8 mouse cellular contexts compared by ENCODE assay signal in genomic region chr13:24521446-24522342, GRCm38 (mm10).
DNase-seq lines count a peak whose midpoint lies in the region; ATAC-seq and TF ChIP-seq lines count a peak whose summit lies in the region.

No protein-coding gene starts in this region.

- no peak for TF ChIP-seq POLR2A in lung, adult 2 months (IDR thresholded peaks at IDR 0.05; ENCODE audit: borderline replicate concordance, extremely low read depth, low read depth, low read length)

- H3K27ac ChIP-seq in lung, embryonic 14.5 days (ENCODE audit: low read depth): 0 out of 2 replicates have a peak overlapping the region, but pooled peaks have one; percentile 19
- H3K27ac ChIP-seq in midbrain, embryonic 13.5 days: no peak overlapping the region
- no peak overlapping the region for H3K27ac ChIP-seq in kidney, embryonic 16.5 days (ENCODE audit: low read length)

- H3K4me3 ChIP-seq in lung, embryonic 14.5 days (ENCODE audit: low read depth, low read length): no peak overlapping the region
- H3K4me3 ChIP-seq in lung, adult 2 months (replicated peaks; ENCODE audit: extremely low read depth, low read depth, low read length): no peak overlapping the region
- H3K4me3 ChIP-seq in midbrain, embryonic 13.5 days (replicated peaks): no peak overlapping the region
- H3K4me3 ChIP-seq in kidney, embryonic 16.5 days (ENCODE audit: low read length): no peak overlapping the region

- H3K36me3 ChIP-seq in lung, embryonic 14.5 days (ENCODE audit: insufficient read depth): no peaks in the 10 kb centered on the region
- H3K36me3 ChIP-seq in midbrain, embryonic 13.5 days: no peaks in the 10 kb centered on the region
- no peaks in the 10 kb centered on the region for H3K36me3 ChIP-seq in kidney, embryonic 16.5 days (ENCODE audit: insufficient read depth, low read length)

- no peaks in the 10 kb centered on the region for H3K27me3 ChIP-seq in lung, embryonic 14.5 days (ENCODE audit: insufficient read depth, low read length)
- no peaks in the 10 kb centered on the region for H3K27me3 ChIP-seq in midbrain, embryonic 13.5 days
- no peaks in the 10 kb centered on the region for H3K27me3 ChIP-seq in kidney, embryonic 16.5 days (ENCODE audit: insufficient read depth, low read length)

- ATAC-seq in lung, embryonic 14.5 days (ENCODE audit: insufficient read depth): peak; percentile 21; the same call in 1 of the 2 replicates
- peak; percentile 78 for ATAC-seq in midbrain, embryonic 13.5 days
- ATAC-seq in kidney, embryonic 16.5 days (ENCODE audit: low FRiP score, low TSS enrichment): no peak

- H3K9ac ChIP-seq in lung, embryonic 14.5 days: no peak overlapping the region
- no peak overlapping the region for H3K9ac ChIP-seq in midbrain, embryonic 13.5 days (replicated peaks)
- H3K9ac ChIP-seq in kidney, embryonic 16.5 days (replicated peaks; ENCODE audit: low read length): no peak overlapping the region

- DNase-seq in lung, embryonic 14.5 days: peak; percentile 89
- DNase-seq in lung, adult 2 months: no peak
- peak; percentile 61 to 71 for DNase-seq in frontal cortex, postnatal 14 days (ENCODE audit: low spot score in 2 of 2)
- DNase-seq in layer of hippocampus, postnatal 14 days (ENCODE audit: low spot score in 2 of 2): peak; percentile 44 to 79
- DNase-seq in thymus, postnatal 0 days (ENCODE audit: low spot score): no peak
- no peak for DNase-seq in urinary bladder, postnatal 25 days (ENCODE audit: low spot score)

- 39% methylated on average over 18 of the region's 18 CpGs for WGBS in lung, embryonic 14.5 days
- 40% methylated on average over 18 of the region's 18 CpGs for WGBS in lung, adult 2 months
- WGBS in midbrain, embryonic 13.5 days: 14% methylated on average over 18 of the region's 18 CpGs
- WGBS in kidney, embryonic 16.5 days: 65% methylated on average over 18 of the region's 18 CpGs

- peaks cover 18% of the 10 kb centered on the region; the same call in 1 of the 2 replicates for H3K4me1 ChIP-seq in lung, embryonic 14.5 days (ENCODE audit: insufficient read depth)
- peaks cover 2% of the 10 kb centered on the region for H3K4me1 ChIP-seq in lung, adult 2 months (ENCODE audit: control insufficient read depth, insufficient read depth, low read length)
- peaks cover 20% of the 10 kb centered on the region for H3K4me1 ChIP-seq in midbrain, embryonic 13.5 days (replicated peaks)
- H3K4me1 ChIP-seq in kidney, embryonic 16.5 days (ENCODE audit: insufficient read depth, low read length): no peaks in the 10 kb centered on the region

- no peak for TF ChIP-seq CTCF in lung, embryonic 14.5 days (IDR thresholded peaks at IDR 0.05; ENCODE audit: low read depth)
- no peak for TF ChIP-seq CTCF in lung, adult 2 months (IDR thresholded peaks at IDR 0.05; ENCODE audit: insufficient read depth, low read length)

- no peaks in the 10 kb centered on the region for H3K9me3 ChIP-seq in lung, embryonic 14.5 days (ENCODE audit: low read depth, low read length)
- H3K9me3 ChIP-seq in midbrain, embryonic 13.5 days: no peaks in the 10 kb centered on the region
- H3K9me3 ChIP-seq in kidney, embryonic 16.5 days (ENCODE audit: low read length): no peaks in the 10 kb centered on the region

- no peak overlapping the region for H3K4me2 ChIP-seq in lung, embryonic 14.5 days
- H3K4me2 ChIP-seq in midbrain, embryonic 13.5 days (replicated peaks): peak overlapping the region; percentile 42
- H3K4me2 ChIP-seq in kidney, embryonic 16.5 days (replicated peaks; ENCODE audit: low read depth, low read length): no peak overlapping the region

Comparison
In these comparisons a context has a peak if more than half of its experiments do, and no peak if none do; other contexts are left out.
1. DNase-seq: peak in lung, embryonic 14.5 days (single experiment), frontal cortex, postnatal 14 days (2 of 2) and layer of hippocampus, postnatal 14 days (2 of 2); none in lung, adult 2 months (single experiment), thymus, postnatal 0 days (single experiment) and urinary bladder, postnatal 25 days (single experiment).